Comparison of ENCODE assay signal across 9 mouse cellular contexts in genomic region chr4:123116011-123116410, GRCm38 (mm10). TPM values are rescaled to one million over a fixed set of nuclear protein-coding genes. Genes with fewer than 3 reads are reported as not detected.
A peak's percentile ranks its signal among the peaks of the same experiment; 100 is the strongest.
DNase-seq lines count a peak whose midpoint lies in the region; ATAC-seq and TF ChIP-seq lines count a peak whose summit lies in the region.
"Had no signal": no experiment of that assay in that cellular context is flagged by ENCODE, and none has a peak within 500 bp of the region (broad histone marks: within the 10 kb centered on the region; RNA-seq: fewer than 3 reads in every experiment).

Gene Oxct2b (plus strand): TSS chr4:123116266.

- TF ChIP-seq POLR2A in kidney, adult 2 months (IDR thresholded peaks at IDR 0.05; ENCODE audit: low read depth, low read length): no peak

- H3K27me3 ChIP-seq in heart, postnatal 0 days (ENCODE audit: control insufficient read depth, insufficient read depth, low read length): peaks cover 17% of the 10 kb centered on the region
- no peaks in the 10 kb centered on the region for H3K27me3 ChIP-seq in hindbrain, embryonic 14.5 days (ENCODE audit: control insufficient read depth, insufficient read depth, low read length)
- no peaks in the 10 kb centered on the region for H3K27me3 ChIP-seq in midbrain, postnatal 0 days (ENCODE audit: insufficient read depth, low read length)
- no peaks in the 10 kb centered on the region for H3K27me3 ChIP-seq in kidney, adult 2 months (replicated peaks; ENCODE audit: control insufficient read depth, insufficient read depth, low read length)

- no peak for TF ChIP-seq EP300 in heart, postnatal 0 days (IDR thresholded peaks at IDR 0.05; ENCODE audit: low read depth)

- no peak within 1 kb of the TSS for H3K9ac ChIP-seq in heart, postnatal 0 days (replicated peaks; ENCODE audit: low read depth, low read length)
- H3K9ac ChIP-seq in hindbrain, embryonic 14.5 days: peak within 1 kb of the TSS; percentile 57
- H3K9ac ChIP-seq in midbrain, postnatal 0 days (replicated peaks; ENCODE audit: low read length, poor library complexity, severe bottlenecking): peak within 1 kb of the TSS; percentile 51

- H3K36me3 ChIP-seq in heart, postnatal 0 days (replicated peaks; ENCODE audit: control insufficient read depth, insufficient read depth, low read length): no peaks in the 10 kb centered on the region
- no peaks in the 10 kb centered on the region for H3K36me3 ChIP-seq in hindbrain, embryonic 14.5 days (replicated peaks; ENCODE audit: control insufficient read depth, insufficient read depth)
- H3K36me3 ChIP-seq in midbrain, postnatal 0 days (ENCODE audit: insufficient read depth, low read length): no peaks in the 10 kb centered on the region
- H3K36me3 ChIP-seq in kidney, adult 2 months (ENCODE audit: control insufficient read depth, insufficient read depth, low read length): no peaks in the 10 kb centered on the region

- no peak for TF ChIP-seq CTCF in heart, postnatal 0 days (IDR thresholded peaks at IDR 0.05; ENCODE audit: low read depth)
- TF ChIP-seq CTCF in midbrain, postnatal 0 days (IDR thresholded peaks at IDR 0.05): no peak
- no peak for TF ChIP-seq CTCF in kidney, adult 2 months (conservative IDR thresholded peaks at IDR 0.05; ENCODE audit: insufficient read depth, insufficient read length, low read depth, low read length)

- no peak for DNase-seq in heart, postnatal 0 days (ENCODE audit: low spot score)
- no peak for DNase-seq in heart, postnatal 25 days (ENCODE audit: low spot score)
- peak; percentile 33 for DNase-seq in embryo, embryonic 10.5 days (ENCODE audit: low spot score)
- DNase-seq in hindbrain, embryonic 14.5 days (ENCODE audit: low spot score): no peak
- peak; percentile 20 for DNase-seq in midbrain, postnatal 0 days (ENCODE audit: low spot score)
- DNase-seq in spleen, postnatal 10 days (ENCODE audit: low spot score in 2 of 2): no peak
- no peak for DNase-seq in left cerebral cortex, postnatal 4 days
- DNase-seq in kidney, adult 2 months: no peak

- 7% methylated on average over 22 of the region's 22 CpGs for WGBS in heart, postnatal 0 days
- WGBS in hindbrain, embryonic 14.5 days: 12% methylated on average over 22 of the region's 22 CpGs
- WGBS in midbrain, postnatal 0 days: 16% methylated on average over 22 of the region's 22 CpGs
- 10% methylated on average over 22 of the region's 22 CpGs for WGBS in kidney, adult 2 months

- H3K9me3 ChIP-seq in heart, postnatal 0 days (replicated peaks; ENCODE audit: control insufficient read depth, low read length): no peaks in the 10 kb centered on the region
- no peaks in the 10 kb centered on the region for H3K9me3 ChIP-seq in hindbrain, embryonic 14.5 days (ENCODE audit: control insufficient read depth, low read length)
- H3K9me3 ChIP-seq in midbrain, postnatal 0 days (ENCODE audit: low read length): no peaks in the 10 kb centered on the region

- H3K4me2 ChIP-seq in heart, postnatal 0 days (ENCODE audit: low read depth, low read length): peak within 1 kb of the TSS; percentile 38; the same call in 1 of the 2 replicates
- peak within 1 kb of the TSS; percentile 54 for H3K4me2 ChIP-seq in hindbrain, embryonic 14.5 days (replicated peaks)
- H3K4me2 ChIP-seq in midbrain, postnatal 0 days (ENCODE audit: low read depth, low read length, poor library complexity, severe bottlenecking): peak within 1 kb of the TSS; percentile 64

- no peak within 1 kb of the TSS for H3K27ac ChIP-seq in heart, postnatal 0 days (ENCODE audit: low read depth)
- H3K27ac ChIP-seq in hindbrain, embryonic 14.5 days: no peak within 1 kb of the TSS
- no peak within 1 kb of the TSS for H3K27ac ChIP-seq in midbrain, postnatal 0 days (ENCODE audit: low read depth, low read length)
- no peak within 1 kb of the TSS for H3K27ac ChIP-seq in kidney, adult 2 months (ENCODE audit: insufficient read depth, low read depth, low read length)

- no peak for ATAC-seq in heart, postnatal 0 days (ENCODE audit: insufficient read depth, low read depth)
- 0 out of 2 replicates have a peak, but pooled peaks have one; percentile 46 for ATAC-seq in hindbrain, embryonic 14.5 days (ENCODE audit: low FRiP score)
- peak; percentile 48 for ATAC-seq in midbrain, postnatal 0 days (ENCODE audit: low FRiP score)

- H3K4me1 ChIP-seq in heart, postnatal 0 days (ENCODE audit: control insufficient read depth, insufficient read depth): no peaks in the 10 kb centered on the region
- peaks cover 3% of the 10 kb centered on the region; the same call in 1 of the 2 replicates for H3K4me1 ChIP-seq in hindbrain, embryonic 14.5 days (replicated peaks; ENCODE audit: control insufficient read depth, insufficient read depth, low read length)
- no peaks in the 10 kb centered on the region for H3K4me1 ChIP-seq in midbrain, postnatal 0 days (ENCODE audit: insufficient read depth, low read length)
- H3K4me1 ChIP-seq in kidney, adult 2 months (ENCODE audit: control insufficient read depth, insufficient read depth, low read length): no peaks in the 10 kb centered on the region

- peak within 1 kb of the TSS; percentile 25 for H3K4me3 ChIP-seq in heart, postnatal 0 days (ENCODE audit: low read depth, low read length)
- H3K4me3 ChIP-seq in hindbrain, embryonic 14.5 days (replicated peaks; ENCODE audit: low read length): peak within 1 kb of the TSS; percentile 35
- H3K4me3 ChIP-seq in midbrain, postnatal 0 days (ENCODE audit: low read depth, low read length): peak within 1 kb of the TSS; percentile 42
- H3K4me3 ChIP-seq in kidney, adult 2 months (ENCODE audit: insufficient read depth, low read depth, low read length): no peak within 1 kb of the TSS

- intact Hi-C loops in heart, postnatal 25 days (cut with DNase I): no loop called here
- intact Hi-C loops in left cerebral cortex, postnatal 4 days (cut with DNase I): no loop called here

RNA-seq across cellular contexts. Expression of gene Oxct2b, which starts in this region (rescaled TPM):
- not detected in 2 replicates for total RNA-seq in heart, postnatal 0 days (2014; rRNA removed; ENCODE audit: low replicate concordance)
- not detected in 2 replicates for polyA plus RNA-seq in heart, postnatal 0 days (2015; fragmentation: Nextera tagmentation; extraction: Ambion mirVana)
- total RNA-seq in heart, postnatal 25 days (2021): not detected
- polyA plus RNA-seq in hindbrain, embryonic 14.5 days (2014; fragmentation: Nextera tagmentation; extraction: Ambion mirVana): 0.65 and 1.1 TPM in 2 replicates
- 0.94 and 2.1 TPM in 2 replicates for total RNA-seq in midbrain, postnatal 0 days (2014; rRNA removed)
- polyA plus RNA-seq in midbrain, postnatal 0 days (2015; fragmentation: Nextera tagmentation; extraction: Ambion mirVana): 0.58 and 0.91 TPM in 2 replicates
- under 1 TPM in 1 of 2 experiments, not detected in 1; 0.77 TPM for total RNA-seq in left cerebral cortex, postnatal 4 days (2021)
- 0.11 TPM in 1 of 2 replicates, not detected in the other for polyA plus RNA-seq in kidney, adult 2 months (2012; rRNA removed)
- total RNA-seq: CH12.LX had no signal

Comparison
In these comparisons a context has a peak if more than half of its experiments do, and no peak if none do; other contexts are left out.
1. DNase-seq: peak in embryo, embryonic 10.5 days (single experiment) and midbrain, postnatal 0 days (single experiment); none in heart, postnatal 0 days (single experiment), heart, postnatal 25 days (single experiment), hindbrain, embryonic 14.5 days (single experiment), spleen, postnatal 10 days (0 of 2), left cerebral cortex, postnatal 4 days (single experiment) and kidney, adult 2 months (single experiment).
2. Peak in every context shown above with its lines, with median percentiles within 50 percentile points of each other: H3K4me2 ChIP-seq.